Mouse (Mus musculus): ENCODE results near the gene Cdc37.
A peak's percentile ranks its signal among the peaks of the same experiment; 100 is the strongest.

DNA sequence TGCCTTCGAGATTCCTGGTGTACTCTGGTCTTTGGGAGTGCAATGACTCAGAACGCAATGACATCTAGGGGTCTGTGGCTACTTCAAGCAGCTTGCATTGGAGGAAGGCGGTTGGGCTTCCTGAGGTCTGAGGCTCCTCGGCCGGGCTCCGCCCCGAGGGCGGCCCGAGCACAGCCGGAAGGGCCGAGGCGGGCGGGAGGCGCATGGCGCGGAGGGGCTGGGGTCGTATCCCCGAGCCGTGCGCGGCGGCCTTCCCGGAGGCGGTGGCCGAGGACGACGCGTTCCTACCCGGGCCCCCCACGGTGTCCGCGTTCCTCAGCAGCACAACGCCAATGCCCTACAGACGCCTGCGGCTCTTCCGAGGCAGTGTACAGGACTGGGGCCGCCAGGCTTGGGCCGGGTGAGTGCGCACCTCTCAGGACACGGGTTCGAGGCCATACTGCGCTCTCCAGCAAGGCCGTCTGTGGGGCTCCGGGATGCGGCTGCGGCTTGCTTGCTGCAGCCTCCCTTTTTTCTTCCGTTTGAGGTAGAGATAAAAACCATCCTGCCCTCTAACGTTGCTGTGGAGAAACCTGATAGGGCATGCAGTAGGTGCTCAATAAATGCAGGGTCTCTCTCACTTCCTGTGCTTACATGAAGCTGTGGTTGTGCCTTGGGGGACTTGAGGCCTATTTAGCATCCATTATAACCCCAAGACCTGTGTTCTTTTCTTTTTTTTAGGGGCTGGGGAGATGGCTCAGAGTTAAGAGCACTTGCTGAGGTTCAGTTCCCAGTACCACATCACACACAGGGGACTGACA lies 31.8 kb upstream of the Cdc37 start:
- TF ChIP-seq CTCF (IDR thresholded peaks at IDR 0.05; ENCODE audit: low read depth, low read length): no peak
- TF ChIP-seq POLR2A (IDR thresholded peaks at IDR 0.05; ENCODE audit: insufficient read depth, low read length): peak; percentile 15
- no peak for TF ChIP-seq EP300 (IDR thresholded peaks at IDR 0.05; ENCODE audit: insufficient read depth, low read depth, low read length)

Data from ES-Bruce4 (cell line).